In genomic region chr2:76949774-76950173, GRCm38 (mm10) we compare ENCODE assay signal across 1 mouse cellular context.
TF ChIP-seq lines count a peak whose summit lies in the region.

No protein-coding gene starts in this region.

TF ChIP-seq in CH12.LX, 34 proteins besides CTCF, POLR2A, EP300 and RAD21 (continued from another document):
- TF ChIP-seq KAT2A (IDR thresholded peaks at IDR 0.05; ENCODE audit: insufficient replicate concordance, low read length) (no peak), MYC (IDR thresholded peaks at IDR 0.05; ENCODE audit: low read depth, low read length) (no peak), MAFK (IDR thresholded peaks at IDR 0.05; ENCODE audit: insufficient replicate concordance, low read length) (no peak), MAZ (IDR thresholded peaks at IDR 0.05; ENCODE audit: low read depth, low read length) (no peak), USF1 (IDR thresholded peaks at IDR 0.05; ENCODE audit: low read depth, low read length) (no peak), JUN (IDR thresholded peaks at IDR 0.05; ENCODE audit: insufficient read depth, low read depth, low read length) (no peak), USF2 (conservative IDR thresholded peaks at IDR 0.05; ENCODE audit: low read depth, low read length) (no peak), ETS1 (conservative IDR thresholded peaks at IDR 0.05; ENCODE audit: low read depth, low read length) (no peak), ELF1 (IDR thresholded peaks at IDR 0.05; ENCODE audit: low read depth, low read length) (no peak), NELFE (IDR thresholded peaks at IDR 0.05; ENCODE audit: low read depth, low read length) (no peak)
